Mouse (Mus musculus) kidney, adult 18-20 months (tissue): ENCODE measurements at regions not wholly inside any gene's neighbourhood (a gene's known extent, or its start where the extent isn't known, plus 50 kb on each side); places are given as distances from the start of the nearest gene placed in this dataset.

Experiments
- DNase-seq: peaks from one replicate; pipeline ENCODE4 v3.0.0; 2021

GRCm38 (mm10) chr4:106248272-106248671 lies 67.7 kb upstream of the Usp24 start:
- no peak for DNase-seq

DNA sequence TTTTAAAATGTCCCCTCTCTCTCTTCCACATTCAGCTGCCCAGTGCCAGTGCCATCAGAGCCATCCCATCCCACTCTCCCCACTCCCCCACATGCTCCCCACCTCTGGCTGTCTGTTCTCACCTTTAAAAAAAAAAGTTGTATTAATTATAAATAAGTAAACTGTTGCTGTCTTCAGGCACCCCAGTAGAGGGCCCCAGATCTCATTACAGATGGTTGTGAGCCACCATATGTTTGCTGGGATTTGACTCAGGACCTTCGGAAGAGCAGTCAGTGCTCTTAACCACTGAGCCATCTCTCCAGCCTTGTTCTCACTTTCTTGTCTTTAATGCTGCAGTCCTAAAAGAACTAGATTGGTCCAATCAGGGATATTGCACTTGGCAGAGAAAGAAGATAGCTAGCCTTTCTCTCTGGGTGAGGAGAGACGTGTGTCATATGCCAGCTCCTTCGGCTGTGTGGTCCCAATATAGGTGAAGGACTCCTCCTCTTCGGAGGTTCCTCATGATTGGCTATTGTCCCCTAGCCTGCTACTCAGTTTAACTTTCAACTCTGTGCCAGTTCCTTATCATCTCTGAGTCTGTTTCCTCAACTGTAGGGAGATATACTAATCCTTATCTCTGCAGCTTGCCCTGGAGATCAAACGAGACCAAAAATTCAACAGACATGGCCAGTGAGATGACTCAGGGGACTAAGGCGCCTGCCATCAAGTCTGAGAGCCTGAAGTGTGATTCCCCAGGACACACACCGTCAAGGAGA lies 66.8 kb upstream of the Usp24 start:
- no peak for DNase-seq

- DNase-seq: no peak
Observed at GRCm38 (mm10) chr4:106250048-106250447, 66.0 kb upstream of the Usp24 start.

DNA sequence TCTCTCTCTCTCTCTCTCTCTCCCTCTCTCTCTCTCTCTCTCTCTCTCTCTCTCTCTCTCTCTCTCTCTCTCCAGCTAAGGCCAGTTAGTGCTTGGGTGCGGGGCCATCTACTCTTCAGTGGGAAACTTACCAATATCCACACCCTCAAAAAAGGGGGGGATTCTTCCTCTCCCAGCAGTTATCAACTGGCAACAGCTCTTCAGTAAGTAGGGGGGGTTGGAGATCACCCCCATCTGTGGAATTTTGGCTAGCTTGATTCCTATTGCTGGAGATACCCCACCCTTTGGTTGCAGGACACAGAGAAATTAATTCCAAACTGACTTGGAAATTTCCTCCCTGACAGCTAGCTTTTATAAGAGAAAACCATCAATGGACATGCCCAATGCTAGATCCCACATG lies 64.6 kb upstream of the Usp24 start:
- no peak for DNase-seq

- DNase-seq: no peak
Observed at GRCm38 (mm10) chr4:106252946-106253345, 63.1 kb upstream of the Usp24 start.

DNA sequence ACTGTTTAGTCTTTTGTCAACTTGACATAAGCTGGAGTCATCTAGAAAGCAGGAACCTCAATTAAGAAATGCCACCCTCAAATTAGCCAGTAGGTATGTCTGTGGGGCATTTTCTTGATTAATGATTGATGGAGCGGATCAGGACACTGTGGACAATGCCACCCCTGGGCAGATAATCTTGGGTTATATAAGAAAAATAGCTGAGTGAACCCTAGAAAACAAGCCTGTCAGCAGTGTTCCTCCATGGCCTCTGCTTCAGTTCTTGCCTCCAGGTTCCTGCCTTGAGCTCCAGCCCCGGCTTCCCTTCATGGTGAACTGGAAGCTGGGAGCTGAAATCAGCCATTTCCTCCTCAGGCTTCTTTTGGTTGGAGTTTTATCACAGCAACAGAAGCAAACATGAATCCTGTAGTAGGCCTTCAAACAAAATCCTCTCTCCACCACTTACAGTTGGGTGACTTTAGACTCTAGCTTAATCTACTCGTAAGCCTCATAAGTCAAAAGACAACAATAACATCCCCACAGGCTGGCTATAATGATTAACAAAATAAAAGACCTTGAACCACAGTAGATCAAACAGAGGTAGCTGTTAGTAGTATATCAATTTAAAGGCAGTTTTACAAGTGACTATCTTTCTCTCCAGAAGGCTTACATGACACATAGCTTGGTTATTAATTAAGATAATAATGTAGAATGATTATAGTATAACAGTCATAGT lies 61.1 kb upstream of the Usp24 start:
- peak; percentile 64 for DNase-seq

GRCm38 (mm10) chr4:106255959-106256609 lies 59.9 kb upstream of the Usp24 start:
- peak; percentile 83 for DNase-seq

GRCm38 (mm10) chr4:106261404-106261803 lies 54.6 kb upstream of the Usp24 start:
- no peak for DNase-seq

DNA sequence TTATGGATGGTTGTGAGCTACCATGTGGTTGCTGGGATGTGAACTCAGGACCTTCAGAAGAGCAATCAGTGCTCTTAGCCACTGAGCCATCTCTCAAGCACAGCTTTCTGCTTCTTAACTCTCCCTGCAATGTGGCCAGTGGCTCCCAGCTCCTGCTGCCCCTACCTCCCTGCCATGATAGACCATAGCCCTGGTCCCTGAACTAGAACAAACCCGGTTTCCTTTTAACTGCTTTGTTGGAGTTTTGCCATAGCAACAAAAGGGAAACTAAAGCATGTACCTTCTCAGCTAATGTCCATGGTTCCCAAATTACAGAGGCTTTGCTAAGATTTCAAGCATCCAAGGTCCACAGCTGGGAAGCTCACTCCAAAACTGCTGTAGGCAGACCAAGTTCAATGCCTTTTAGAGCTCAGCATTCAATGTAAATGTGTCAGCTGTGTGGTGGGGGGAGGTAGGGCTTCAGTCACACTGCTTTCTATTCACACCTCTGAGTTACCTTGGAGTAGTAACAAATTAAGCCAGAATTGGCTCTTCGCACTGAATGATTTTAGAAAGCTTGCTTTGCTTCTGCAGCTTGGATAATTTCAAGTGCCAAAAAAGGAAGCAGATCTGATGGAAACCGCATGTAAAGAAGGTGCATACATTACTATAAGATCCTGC lies 54.0 kb upstream of the Usp24 start:
- DNase-seq: peak; percentile 48

DNA sequence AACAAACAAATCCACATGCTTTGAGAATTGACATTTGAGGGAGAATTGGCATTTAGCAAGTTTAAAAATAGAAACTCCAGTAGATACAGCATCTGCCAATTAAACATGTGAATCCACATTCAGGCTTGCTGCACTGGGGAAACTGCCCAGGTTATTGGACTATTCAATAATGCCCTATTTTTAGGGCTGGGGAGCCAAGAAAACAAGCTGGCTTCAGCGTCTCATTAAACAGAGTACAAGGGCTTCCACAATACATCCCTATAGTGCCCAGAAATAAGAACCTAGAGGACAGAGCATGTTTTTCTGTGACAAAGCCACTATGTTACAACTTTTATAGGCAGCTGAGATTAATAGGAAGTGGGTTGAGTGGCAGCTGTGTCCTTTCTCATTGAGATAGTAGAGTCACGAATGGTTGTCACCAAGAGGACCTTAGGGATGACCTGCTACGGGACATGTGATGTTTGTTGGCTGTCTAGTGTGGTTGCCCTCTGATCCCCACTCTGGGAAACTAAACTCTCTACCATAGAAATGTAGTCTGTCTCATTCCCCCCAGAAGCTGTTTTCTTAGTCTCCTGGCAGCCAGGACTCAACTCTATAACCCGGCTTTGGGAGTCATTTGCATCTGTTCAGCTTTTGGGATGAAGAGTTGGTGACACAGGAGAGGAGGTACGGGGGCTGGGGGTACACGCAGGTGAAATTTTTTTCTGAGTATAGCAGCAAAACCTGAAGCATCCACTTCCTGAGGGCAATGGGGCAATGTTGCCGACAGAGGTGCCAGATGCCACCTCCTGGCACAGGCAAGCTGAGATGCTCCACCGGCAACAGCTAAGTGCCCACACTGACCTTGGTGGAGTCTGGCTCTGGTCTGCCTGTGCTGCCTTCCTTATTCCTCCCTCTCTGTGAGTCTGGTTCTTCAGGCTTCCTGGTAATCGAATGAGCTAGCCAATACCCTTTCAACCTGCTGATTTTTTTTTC lies 53.0 kb upstream of the Usp24 start:
- DNase-seq: no peak
